Mouse (Mus musculus) limb, embryonic 13.5 days (tissue): Measurements from ENCODE around the gene Sh2d3c. TPM values are rescaled to one million over a fixed set of nuclear protein-coding genes. Genes with fewer than 3 reads are reported as not detected.

Experiments used
- ATAC-seq: fragments of 200-750 bp; cut with Nextera tagmentation; 2 replicates; pipeline ENCODE4 v1.8.0; 2017; ENCODE audit warnings: low read depth, moderate number of reproducible peaks, moderate TSS enrichment; ENCODE audit not compliant: low FRiP score
- H3K27ac ChIP-seq: fragments of 300-500 bp; sonication (generic); 2 replicates; pipeline ENCODE4 v1.5.1; 2015; ENCODE audit warnings: inconsistent platforms, mild to moderate bottlenecking, moderate library complexity
- H3K27me3 ChIP-seq: fragments of 300-500 bp; sonication (generic); 2 replicates; pipeline ENCODE4 v1.6.1; 2015; ENCODE audit warnings: mild to moderate bottlenecking, inconsistent platforms
- H3K36me3 ChIP-seq: fragments of 300-500 bp; sonication (generic); 2 replicates; pipeline ENCODE4 v1.6.1; 2015; ENCODE audit warnings: inconsistent platforms, mild to moderate bottlenecking, moderate library complexity
- H3K4me1 ChIP-seq: fragments of 300-500 bp; sonication (generic); 2 replicates; pipeline ENCODE4 v1.6.1; 2015; ENCODE audit warnings: inconsistent platforms
- H3K4me2 ChIP-seq: fragments of 300-500 bp; sonication (generic); replicated peaks from 2 replicates; pipeline ENCODE4 v1.6.1; 2015; ENCODE audit warnings: inconsistent platforms, mild to moderate bottlenecking, moderate library complexity
- H3K4me3 ChIP-seq: fragments of 300-500 bp; sonication (generic); 2 replicates; pipeline ENCODE4 v1.5.1; 2015; ENCODE audit warnings: moderate library complexity, mild to moderate bottlenecking, inconsistent platforms
- H3K9ac ChIP-seq: fragments of 300-500 bp; sonication (generic); 2 replicates; pipeline ENCODE4 v1.6.1; 2015; ENCODE audit warnings: mild to moderate bottlenecking, inconsistent platforms
- H3K9me3 ChIP-seq: fragments of 300-500 bp; sonication (generic); 2 replicates; pipeline ENCODE4 v1.6.1; 2016; ENCODE audit warnings: inconsistent platforms
- WGBS: fragments of 180-500 bp; shearing (Covaris S2); methylation state at CpG from one replicate; pipeline ENCODE4 v1.1.7; 2015; 5-methylcytosine and 5-hydroxymethylcytosine counted together
- polyA plus RNA-seq: library from polyadenylated mRNA; unstranded; fragments of >200 nt; fragmentation: Nextera tagmentation; extraction: Ambion mirVana; gene quantifications from 2 replicates; pipeline ENCODE4 v1.2.1, GENCODE M21; 2015

The Sh2d3c gene
- polyA plus RNA-seq, 1 experiment from 2014 or later, result 22.9 TPM

DNA sequence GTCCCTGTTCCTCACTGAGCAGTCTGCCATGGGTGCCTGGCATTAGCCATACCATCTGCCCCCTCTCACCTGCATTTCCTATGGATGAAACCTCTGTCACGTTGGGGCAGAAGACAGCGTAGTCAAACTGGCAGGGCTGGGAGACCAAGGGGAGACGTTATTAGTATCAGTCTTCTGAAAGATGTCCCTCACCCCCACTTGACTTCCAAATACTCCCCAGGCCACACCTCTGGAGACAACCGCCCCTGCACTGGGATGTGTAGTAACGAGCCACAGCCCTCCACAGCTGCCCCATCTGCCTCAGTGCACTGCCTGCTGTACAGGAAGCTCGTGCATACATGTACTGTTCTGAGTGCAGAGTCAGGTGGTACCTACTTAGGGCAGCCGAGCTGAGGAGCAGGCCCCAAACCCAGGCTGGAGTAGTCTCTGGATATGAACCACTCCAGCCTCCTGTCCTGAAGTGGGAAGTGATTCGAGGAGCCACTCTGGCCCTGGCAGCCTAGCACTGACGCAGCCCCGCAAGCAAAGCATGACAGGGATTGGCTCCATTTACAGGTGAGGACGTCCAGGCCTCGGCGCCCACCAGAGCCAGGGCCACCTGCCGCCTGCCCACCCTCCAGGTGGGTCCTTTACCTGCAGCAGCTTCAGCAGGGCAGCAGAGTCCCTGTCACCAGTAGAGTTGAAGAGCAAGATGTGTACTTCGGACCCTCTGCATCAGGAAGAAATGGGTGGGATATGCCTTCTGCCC is 36.0 kb upstream of the Sh2d3c start:
- Histone ChIP-seq H3K4me1 (peaks cover 27% of the 10 kb centered on the region), H3K27ac (no peak overlapping the region), H3K9ac (no peak overlapping the region), H3K4me3 (no peak overlapping the region), H3K36me3 (peaks cover 74% of the 10 kb centered on the region), H3K9me3 (no peaks in the 10 kb centered on the region), H3K4me2 (no peak overlapping the region), H3K27me3 (no peaks in the 10 kb centered on the region)
- no peak for ATAC-seq
- 85% methylated on average over 15 of the region's 15 CpGs for WGBS

DNA sequence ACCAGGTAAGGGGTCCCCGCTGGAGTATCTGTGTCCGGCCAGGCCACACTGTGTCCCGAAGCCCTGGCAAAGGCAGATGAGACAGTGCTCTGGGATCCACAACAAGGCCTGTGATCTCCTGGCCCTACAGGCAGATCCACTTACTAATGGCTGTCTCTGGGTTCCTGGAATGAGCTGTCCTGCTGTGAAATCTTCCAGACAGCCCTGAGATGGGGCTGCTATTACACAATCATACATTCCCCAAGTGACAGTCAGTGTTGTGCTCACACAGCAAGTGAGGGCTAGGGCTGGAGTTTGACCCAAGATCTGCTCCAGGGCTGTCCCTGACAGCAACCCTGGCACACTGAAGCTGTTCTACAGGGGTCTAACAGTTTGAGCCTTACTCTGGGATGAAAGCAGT is 35.0 kb upstream of the Sh2d3c start:
- 90% methylated on average over 3 of the region's 3 CpGs for WGBS
- peaks cover 74% of the 10 kb centered on the region for H3K36me3 ChIP-seq

DNA sequence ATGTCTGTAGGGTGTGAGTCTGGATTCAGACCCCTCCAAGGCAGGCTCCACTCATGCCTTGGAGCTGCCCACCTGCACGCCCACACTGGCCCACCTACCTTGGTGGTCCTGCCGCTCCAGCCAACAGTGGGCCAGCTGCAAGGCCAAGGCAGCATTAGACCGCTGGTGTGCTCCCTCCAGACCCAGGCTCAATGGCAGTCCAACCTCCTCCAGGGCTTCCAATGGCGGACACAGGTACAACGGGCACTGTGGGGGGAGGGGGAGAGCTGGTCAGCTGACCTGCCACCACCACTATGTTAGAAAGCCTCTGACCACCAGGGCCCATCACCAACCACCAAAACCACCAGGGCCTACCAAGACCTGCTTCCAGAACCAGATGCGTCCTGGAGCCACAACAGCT is 34.2 kb upstream of the Sh2d3c start:
- peaks cover 76% of the 10 kb centered on the region for H3K36me3 ChIP-seq
- no peak for ATAC-seq
- H3K27ac ChIP-seq, result no peak overlapping the region
- no peak overlapping the region for H3K9ac ChIP-seq
- no peak overlapping the region for H3K4me2 ChIP-seq
- H3K9me3 ChIP-seq, result no peaks in the 10 kb centered on the region
- peaks cover 15% of the 10 kb centered on the region for H3K4me1 ChIP-seq
- no peak overlapping the region for H3K4me3 ChIP-seq
- no peaks in the 10 kb centered on the region for H3K27me3 ChIP-seq
- 87% methylated on average over 6 of the region's 6 CpGs for WGBS

More for the DNA sequence above, 35.0 kb upstream of the Sh2d3c start:
- no peaks in the 10 kb centered on the region for H3K27me3 ChIP-seq
- H3K27ac ChIP-seq, result no peak overlapping the region
- no peaks in the 10 kb centered on the region for H3K9me3 ChIP-seq
- peaks cover 17% of the 10 kb centered on the region for H3K4me1 ChIP-seq
- ATAC-seq, result no peak
- H3K4me3 ChIP-seq, result no peak overlapping the region
- no peak overlapping the region for H3K4me2 ChIP-seq
- H3K9ac ChIP-seq, result no peak overlapping the region

DNA sequence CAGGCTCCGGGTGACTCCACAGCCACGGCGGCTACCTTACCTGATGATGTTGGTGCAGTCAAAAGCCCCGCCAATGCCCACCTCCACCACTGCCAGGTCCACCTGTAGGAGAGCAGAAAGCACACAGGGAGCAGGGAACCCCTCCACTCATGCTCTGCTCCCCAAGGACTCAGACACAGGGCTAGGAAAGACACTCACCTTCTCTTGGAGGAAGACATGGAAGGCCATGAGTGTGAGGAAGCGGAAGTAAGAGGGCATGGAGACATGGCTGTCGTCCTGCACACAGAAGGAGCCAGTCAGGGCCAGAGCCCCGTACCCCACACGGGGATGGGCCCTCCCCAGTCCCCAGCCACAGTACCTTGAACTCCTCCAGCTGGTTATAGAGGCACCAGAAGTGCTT is 33.3 kb upstream of the Sh2d3c start:
- Histone ChIP-seq H3K4me1 (peaks cover 12% of the 10 kb centered on the region), H3K36me3 (peaks cover 67% of the 10 kb centered on the region), H3K4me2 (no peak overlapping the region), H3K9me3 (no peaks in the 10 kb centered on the region), H3K4me3 (no peak overlapping the region), H3K27ac (no peak overlapping the region), H3K9ac (no peak overlapping the region), H3K27me3 (no peaks in the 10 kb centered on the region)
- 95% methylated on average over 8 of the region's 8 CpGs for WGBS
- no peak for ATAC-seq

DNA sequence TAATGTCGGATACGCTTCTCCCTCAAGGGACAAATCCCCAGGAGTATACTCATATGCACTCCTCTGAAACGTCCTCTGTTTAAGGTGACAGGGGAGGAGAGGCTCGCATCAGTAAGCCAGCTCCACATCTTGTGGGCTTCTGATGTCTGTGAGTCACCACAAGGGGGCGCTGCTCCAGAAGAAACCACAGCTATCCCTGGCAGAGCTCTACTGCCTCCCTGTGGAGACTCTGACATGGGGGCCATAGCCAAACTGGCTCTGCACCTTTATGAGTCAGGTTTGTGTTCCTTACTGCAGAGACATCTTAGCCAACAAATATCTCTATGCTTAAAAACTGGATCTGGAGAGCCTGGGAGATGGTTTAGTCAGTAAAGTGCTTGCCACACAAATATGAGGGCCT is 31.4 kb upstream of the Sh2d3c start:
- H3K9me3 ChIP-seq, result no peaks in the 10 kb centered on the region
- H3K4me1 ChIP-seq, result peaks cover 20% of the 10 kb centered on the region
- H3K4me3 ChIP-seq, result no peak overlapping the region
- ATAC-seq, result no peak
- H3K4me2 ChIP-seq, result no peak overlapping the region
- H3K27me3 ChIP-seq, result no peaks in the 10 kb centered on the region
- H3K36me3 ChIP-seq, result peaks cover 48% of the 10 kb centered on the region
- no peak overlapping the region for H3K9ac ChIP-seq
- 27% methylated on average over 5 of the region's 5 CpGs for WGBS
- H3K27ac ChIP-seq, result no peak overlapping the region

DNA sequence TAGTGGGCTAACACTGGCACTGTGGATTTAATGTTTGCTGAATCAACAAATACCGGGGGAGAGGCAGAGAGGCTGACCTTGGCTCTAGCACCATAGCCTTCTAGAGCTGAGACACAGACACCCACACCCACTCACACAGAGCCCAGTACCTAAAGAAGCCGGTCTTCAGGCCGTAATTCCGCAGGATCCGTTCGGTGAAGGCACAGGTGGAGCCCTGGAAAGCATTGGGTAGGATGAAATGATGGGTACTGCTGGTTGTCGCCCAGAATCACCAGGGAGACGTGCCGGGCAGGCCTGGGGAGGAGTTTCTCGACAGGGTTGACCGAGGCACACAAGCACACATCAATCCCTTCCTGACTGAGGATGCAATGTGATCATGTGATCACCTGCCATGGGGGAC is 29.8 kb upstream of the Sh2d3c start:
- WGBS, result 87% methylated on average over 11 of the region's 11 CpGs
- Histone ChIP-seq H3K4me3 (no peak overlapping the region), H3K36me3 (peaks cover 32% of the 10 kb centered on the region), H3K27ac (no peak overlapping the region), H3K4me2 (no peak overlapping the region), H3K27me3 (no peaks in the 10 kb centered on the region), H3K9me3 (no peaks in the 10 kb centered on the region), H3K9ac (no peak overlapping the region), H3K4me1 (peaks cover 20% of the 10 kb centered on the region)
- ATAC-seq, result no peak

DNA sequence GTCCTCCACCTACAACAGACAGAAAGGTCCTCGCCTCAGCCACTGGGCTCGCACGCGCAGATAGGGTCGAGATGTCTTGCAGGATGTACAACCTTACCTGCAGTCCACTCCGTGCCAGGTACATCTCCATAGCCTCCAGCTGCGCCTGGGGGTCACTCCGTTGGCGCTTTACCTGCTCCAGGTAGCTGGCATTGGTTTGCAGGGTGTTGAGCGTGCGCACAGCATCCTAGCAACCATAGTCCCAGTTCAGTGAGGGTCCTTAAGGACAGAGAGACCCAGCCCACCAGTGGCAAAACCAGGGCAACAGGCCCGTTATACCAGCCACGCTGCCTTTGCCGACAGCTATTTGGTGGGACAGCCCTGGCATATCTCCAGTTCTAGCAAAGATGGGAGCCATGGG is 28.4 kb upstream of the Sh2d3c start:
- Histone ChIP-seq H3K27ac (no peak overlapping the region), H3K27me3 (no peaks in the 10 kb centered on the region), H3K4me1 (peaks cover 20% of the 10 kb centered on the region), H3K36me3 (peaks cover 17% of the 10 kb centered on the region), H3K4me3 (peak overlapping the region; percentile 86; the same call in 1 of the 2 replicates), H3K4me2 (peak overlapping the region; percentile 80), H3K9me3 (no peaks in the 10 kb centered on the region), H3K9ac (peak overlapping the region; percentile 92)
- ATAC-seq, result no peak
- 96% methylated on average over 14 of the region's 14 CpGs for WGBS

DNA sequence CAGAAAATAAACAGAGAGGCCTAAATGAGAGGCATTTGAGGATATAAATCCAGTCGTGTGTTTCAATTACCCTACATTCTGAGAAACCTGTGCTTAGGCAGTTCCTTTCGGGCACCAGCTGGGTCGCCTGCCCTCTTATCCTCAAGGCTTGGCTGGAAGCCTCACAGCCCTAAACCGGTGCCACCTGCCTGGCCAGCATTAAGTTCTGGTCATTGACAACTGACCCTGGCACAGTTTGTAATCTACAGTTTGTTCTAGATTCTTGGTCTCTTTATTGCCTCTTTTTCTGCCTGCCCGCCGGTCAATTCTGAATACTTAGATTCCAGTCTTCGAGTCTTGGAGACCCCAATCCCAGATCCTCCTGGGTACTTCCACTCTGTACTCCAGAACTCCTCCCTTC is 27.6 kb upstream of the Sh2d3c start:
- Histone ChIP-seq H3K4me2 (peak overlapping the region; percentile 80), H3K4me1 (peaks cover 18% of the 10 kb centered on the region), H3K27me3 (no peaks in the 10 kb centered on the region), H3K4me3 (peak overlapping the region; percentile 86), H3K9me3 (no peaks in the 10 kb centered on the region), H3K27ac (no peak overlapping the region), H3K9ac (peak overlapping the region; percentile 92), H3K36me3 (peaks cover 9% of the 10 kb centered on the region; the same call in 1 of the 2 replicates)
- no peak for ATAC-seq
- WGBS, result 18% methylated on average over 7 of the region's 7 CpGs

DNA sequence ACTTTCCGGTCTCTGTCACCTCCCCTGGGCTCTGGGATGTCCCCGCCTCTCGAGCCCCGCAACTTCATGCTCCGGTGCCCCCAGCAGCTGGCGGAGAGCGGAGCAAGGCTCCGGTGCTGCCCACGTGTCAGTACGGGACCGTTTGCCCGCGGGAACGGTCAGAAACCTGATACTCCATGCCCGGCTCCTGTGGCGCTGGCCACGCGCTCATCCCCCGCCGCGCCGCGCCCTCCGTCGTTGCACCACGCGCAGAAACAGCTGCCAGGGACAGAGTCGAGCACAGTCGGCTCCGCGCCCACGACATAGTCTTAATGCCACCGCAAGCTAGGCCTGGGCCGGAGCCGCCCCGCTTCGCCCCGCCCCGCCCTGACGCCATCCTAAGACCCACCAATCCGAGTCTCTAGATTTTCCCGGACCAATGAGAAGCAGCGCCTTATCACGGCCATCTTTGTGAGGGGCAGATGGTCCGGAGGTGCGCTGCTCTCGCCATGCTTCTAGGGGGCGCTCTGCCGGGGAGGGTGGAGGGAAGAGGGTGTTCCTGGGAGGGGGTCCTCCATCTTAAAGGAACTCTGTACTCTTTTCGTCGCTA is 26.9 kb upstream of the Sh2d3c start:
- peak overlapping the region; percentile 92 for H3K9ac ChIP-seq
- H3K4me3 ChIP-seq, result peak overlapping the region; percentile 86
- under 1% methylated on average over 51 of the region's 51 CpGs for WGBS
- no peaks in the 10 kb centered on the region for H3K9me3 ChIP-seq
- H3K27ac ChIP-seq, result peak overlapping the region; percentile 82
- H3K4me2 ChIP-seq, result peak overlapping the region; percentile 80
- peaks cover 6% of the 10 kb centered on the region; the same call in 1 of the 2 replicates for H3K36me3 ChIP-seq
- peak; percentile 99 for ATAC-seq
- peaks cover 16% of the 10 kb centered on the region for H3K4me1 ChIP-seq
- no peaks in the 10 kb centered on the region for H3K27me3 ChIP-seq

DNA sequence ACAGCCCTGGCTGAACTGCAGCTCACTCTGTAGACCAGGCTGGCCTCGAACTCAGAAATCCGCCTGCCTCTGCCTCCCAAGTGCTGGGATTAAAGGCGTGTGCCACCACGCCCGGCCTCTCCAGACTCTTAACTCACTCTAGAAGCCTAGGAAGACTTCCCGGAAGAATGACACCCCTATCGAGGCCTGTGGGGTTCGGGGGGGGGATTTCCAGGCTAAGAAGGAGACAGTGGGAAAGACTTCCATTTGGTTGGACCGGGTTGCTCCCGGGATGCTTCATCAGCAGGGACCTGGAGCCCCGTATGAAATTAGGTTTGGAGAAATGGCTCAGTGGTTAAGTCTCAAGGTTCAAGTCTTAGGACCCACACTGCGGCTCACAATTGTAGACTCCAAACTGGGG is 26.2 kb upstream of the Sh2d3c start:
- WGBS, result 89% methylated on average over 12 of the region's 12 CpGs
- no peak for ATAC-seq
- Histone ChIP-seq H3K36me3 (peaks cover 6% of the 10 kb centered on the region; the same call in 1 of the 2 replicates), H3K4me1 (peaks cover 16% of the 10 kb centered on the region), H3K9ac (peak overlapping the region; percentile 69), H3K9me3 (no peaks in the 10 kb centered on the region), H3K27ac (peak overlapping the region; percentile 73), H3K4me2 (peak overlapping the region; percentile 80), H3K27me3 (no peaks in the 10 kb centered on the region), H3K4me3 (peak overlapping the region; percentile 86)

DNA sequence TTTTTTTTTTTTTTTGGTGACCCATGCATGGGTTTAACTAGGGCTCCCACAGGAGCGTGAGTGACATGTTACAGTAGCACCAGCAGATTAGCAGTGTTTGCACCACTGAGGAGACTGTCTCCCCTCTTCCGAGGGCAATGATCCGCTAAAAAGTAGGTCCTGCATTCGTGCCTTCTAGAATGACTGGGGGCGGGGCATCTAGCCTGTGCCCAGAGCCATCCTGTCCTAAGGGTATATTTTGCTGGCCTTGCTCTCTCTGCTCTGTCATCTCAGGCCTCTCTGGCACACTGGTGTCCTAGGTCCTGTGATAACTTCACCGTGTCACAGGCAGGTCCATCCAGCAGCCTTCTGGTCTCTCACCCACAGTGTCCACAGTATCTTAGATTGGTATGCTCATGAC is 21.2 kb upstream of the Sh2d3c start:
- no peak for ATAC-seq
- no peak overlapping the region for H3K9ac ChIP-seq
- WGBS, result 78% methylated on average over 6 of the region's 6 CpGs
- H3K9me3 ChIP-seq, result no peaks in the 10 kb centered on the region
- H3K36me3 ChIP-seq, result peaks cover 27% of the 10 kb centered on the region
- no peak overlapping the region for H3K27ac ChIP-seq
- no peaks in the 10 kb centered on the region for H3K27me3 ChIP-seq
- no peaks in the 10 kb centered on the region for H3K4me1 ChIP-seq
- H3K4me3 ChIP-seq, result no peak overlapping the region
- H3K4me2 ChIP-seq, result no peak overlapping the region

DNA sequence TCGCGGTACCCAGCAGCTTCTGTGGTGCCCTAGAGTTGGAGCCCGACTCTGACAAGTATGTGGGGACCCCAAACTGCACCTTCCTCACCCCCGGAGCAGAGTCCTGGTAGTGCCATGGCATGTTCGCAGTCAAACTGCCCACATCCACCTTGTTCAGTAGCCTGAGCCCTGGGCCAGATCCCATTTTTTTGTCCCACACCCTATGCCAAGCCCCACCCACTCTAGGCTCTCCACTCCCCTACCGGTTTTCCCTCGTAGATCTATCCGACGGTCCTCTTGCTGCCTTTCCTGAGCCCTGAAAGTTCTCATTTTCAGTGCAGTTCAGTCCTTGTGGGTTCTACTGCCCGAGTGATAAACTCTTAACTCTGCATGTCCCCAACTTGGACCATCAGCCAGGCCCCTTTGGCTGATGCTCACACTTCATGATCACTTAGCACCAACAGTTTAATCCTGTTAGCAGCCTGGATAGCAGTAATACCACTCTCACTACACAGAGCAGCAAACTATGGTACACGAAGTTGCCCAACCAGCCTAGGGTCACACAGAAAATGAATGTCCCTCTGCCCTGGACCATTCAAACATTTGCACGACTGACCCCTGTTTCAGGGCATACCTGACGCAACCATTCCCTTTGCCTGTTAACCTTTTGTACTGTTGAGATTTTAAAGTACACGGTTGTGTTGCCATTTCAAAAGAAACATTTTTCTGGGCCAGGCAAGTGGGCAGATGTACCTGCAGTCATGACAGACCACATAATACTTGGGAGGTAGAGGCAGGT is 19.7 kb upstream of the Sh2d3c start:
- WGBS, result 90% methylated on average over 14 of the region's 14 CpGs
- Histone ChIP-seq H3K4me1 (no peaks in the 10 kb centered on the region), H3K9me3 (no peaks in the 10 kb centered on the region), H3K4me3 (no peak overlapping the region), H3K9ac (no peak overlapping the region), H3K36me3 (peaks cover 42% of the 10 kb centered on the region), H3K4me2 (no peak overlapping the region), H3K27me3 (no peaks in the 10 kb centered on the region), H3K27ac (no peak overlapping the region)
- ATAC-seq, result no peak
